Mouse (Mus musculus) liver, embryonic 14.5 days (tissue): ENCODE data around the gene Ercc6l. TPM values are rescaled to one million over a fixed set of nuclear protein-coding genes. Genes with fewer than 3 reads are reported as not detected.
A peak's percentile ranks its signal among the peaks of the same experiment; 100 is the strongest.
"Not testable (repeated sequence)": the region's sequence is repeated elsewhere in the genome, so short reads cannot be mapped to it uniquely, and the experiment has no call there.

Source experiments
- ATAC-seq: fragments of 200-750 bp; cut with Nextera tagmentation; 2 replicates; pipeline ENCODE4 v1.8.0; 2017; ENCODE audit warnings: moderate number of reproducible peaks, mild to moderate bottlenecking, moderate library complexity; ENCODE audit not compliant: insufficient read depth
- DNase-seq, 3 experiments: peaks; one replicate each; pipeline ENCODE4 v3.0.0-alpha.2; 2012 to 2013; ENCODE audit warnings: low read depth in 3 of 3, low spot score in 3 of 3
- H3K27ac ChIP-seq: fragments of 300-500 bp; sonication (generic); 2 replicates; pipeline ENCODE4 v1.5.1; 2014; ENCODE audit warnings: moderate library complexity, mild to moderate bottlenecking, control low read depth, inconsistent platforms
- H3K27me3 ChIP-seq: fragments of 300-500 bp; sonication (generic); 2 replicates; pipeline ENCODE4 v1.6.1; 2014; ENCODE audit warnings: mild to moderate bottlenecking, low read length, moderate library complexity; ENCODE audit not compliant: control insufficient read depth, insufficient read depth
- H3K36me3 ChIP-seq: fragments of 300-500 bp; sonication (generic); replicated peaks from 2 replicates; pipeline ENCODE4 v1.6.1; 2014; ENCODE audit warnings: low read depth; ENCODE audit not compliant: control insufficient read depth, insufficient read depth
- H3K4me1 ChIP-seq, 2 experiments: fragments of 200-500 bp in 1 of 2; fragments of 300-500 bp in 1 of 2; sonication (generic) in 1 of 2; replicated peaks; 2 replicates each; pipeline ENCODE4 v1.6.1; 2012 to 2014; ENCODE audit warnings: antibody characterized with exemption in 1 of 2, inconsistent platforms in 1 of 2, low read length in 1 of 2; ENCODE audit not compliant: control insufficient read depth in 2 of 2, insufficient read depth in 2 of 2
- H3K4me2 ChIP-seq: fragments of 300-500 bp; sonication (generic); 2 replicates; pipeline ENCODE4 v1.6.1; 2014; ENCODE audit warnings: low read depth, mild to moderate bottlenecking, control low read depth, moderate library complexity
- H3K4me3 ChIP-seq, 2 experiments: fragments of 200-500 bp in 1 of 2; fragments of 300-500 bp in 1 of 2; sonication (generic) in 1 of 2; 2 replicates each; pipeline ENCODE4 v1.5.1; 2012 to 2014; ENCODE audit warnings: low read depth in 2 of 2, low read length in 2 of 2, mild to moderate bottlenecking in 2 of 2, control low read depth in 1 of 2, inconsistent platforms in 1 of 2, moderate library complexity in 1 of 2; ENCODE audit not compliant: insufficient read depth in 1 of 2
- H3K9ac ChIP-seq: fragments of 300-500 bp; sonication (generic); replicated peaks from 2 replicates; pipeline ENCODE4 v1.6.1; 2014; ENCODE audit warnings: mild to moderate bottlenecking, control low read depth, moderate library complexity
- H3K9me3 ChIP-seq: fragments of 300-500 bp; sonication (generic); 2 replicates; pipeline ENCODE4 v1.6.1; 2016; ENCODE audit warnings: low read length, mixed read lengths; ENCODE audit not compliant: control insufficient read depth
- CTCF ChIP-seq: IDR thresholded peaks from 2 replicates; pipeline ENCODE4 v1.5.1; 2016; ENCODE audit warnings: antibody characterized with exemption, low read depth, control low read depth
- EP300 ChIP-seq: IDR thresholded peaks from 2 replicates; pipeline ENCODE4 v1.6.1; 2016; ENCODE audit warnings: antibody characterized with exemption, low read depth
- WGBS: fragments of 180-500 bp; shearing (Covaris S2); extraction: QIAGEN DNeasy Blood & Tissue Kit; methylation state at CpG from one replicate; pipeline ENCODE4 v1.1.7; 2014; ENCODE audit not compliant: insufficient replicate concordance; 5-methylcytosine and 5-hydroxymethylcytosine counted together
- polyA plus RNA-seq, 2 experiments: library from polyadenylated mRNA; depleted of rRNA in 1 of 2; stranded (reverse) in 1 of 2; unstranded in 1 of 2; fragments of >200 nt; fragmentation: Nextera tagmentation in 1 of 2; extraction: Ambion mirVana in 1 of 2; gene quantifications; 2 replicates each; pipeline versions ENCODE4 v1.2.1 to v1.2.3; 2012 to 2014

Ercc6l gene
- polyA plus RNA-seq, 2 experiments, result 5.3 to 11.1 TPM

GRCm38 (mm10) chrX:102119042-102119864 is 37.6 kb downstream of the Ercc6l start, which contains the start of gene Pin4:
TSS of gene Pin4 (plus strand) at chrX:102119447.
- Histone ChIP-seq H3K36me3 (no peaks in the 10 kb centered on the region), H3K9me3 (no peaks in the 10 kb centered on the region), H3K9ac (peak within 1 kb of the TSS; percentile 77), H3K27ac (no peak within 1 kb of the TSS; the same call in 1 of the 2 replicates), H3K4me3 (peak within 1 kb of the TSS; percentile 69 to 97), H3K4me2 (peak within 1 kb of the TSS; percentile 75), H3K27me3 (no peaks in the 10 kb centered on the region; the same call in 1 of the 2 replicates), H3K4me1 (peaks cover 0 to 5% of the 10 kb centered on the region in 2 experiments; a peak in 1 of 4 replicates)
- peak; percentile 91 to 95 (median 92) for DNase-seq
- WGBS, result 9% methylated on average over 30 of the region's 30 CpGs
- TF ChIP-seq EP300 (peak; percentile 59; the same call in 1 of the 2 replicates), CTCF (0 out of 2 replicates have a peak, but pooled peaks have one; percentile 12)
- ATAC-seq, result peak; percentile 98

DNA sequence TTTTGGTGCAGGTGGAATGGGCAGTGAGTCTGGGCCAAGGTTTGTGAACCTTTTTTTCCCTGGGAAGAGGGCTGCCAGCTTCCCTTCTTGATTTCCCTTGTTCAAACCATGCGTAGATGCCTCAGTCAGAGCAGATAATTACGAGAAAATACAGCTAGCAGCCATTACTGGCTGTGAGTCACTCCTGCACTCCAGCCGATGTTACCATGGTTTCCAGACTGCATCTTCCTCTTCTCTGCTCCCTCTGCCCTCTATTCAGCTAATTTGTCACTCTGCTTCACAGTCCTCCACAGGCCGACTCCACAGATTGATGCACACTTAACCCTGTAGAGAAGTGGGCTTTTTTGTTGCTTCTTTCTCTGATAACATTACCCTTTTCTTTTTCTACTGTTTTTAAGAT is 41.2 kb downstream of the Ercc6l start:
- Histone ChIP-seq H3K27ac (no peak overlapping the region), H3K4me2 (no peak overlapping the region), H3K27me3 (no peaks in the 10 kb centered on the region; the same call in 1 of the 2 replicates), H3K4me1 (peaks cover 0 to 5% of the 10 kb centered on the region in 2 experiments; a peak in 1 of 4 replicates), H3K4me3 (no peak overlapping the region), H3K9ac (no peak overlapping the region), H3K9me3 (no peaks in the 10 kb centered on the region), H3K36me3 (no peaks in the 10 kb centered on the region)
- ATAC-seq (no peak), DNase-seq (no peak)
- 27% methylated on average over 4 of the region's 4 CpGs for WGBS
- TF ChIP-seq EP300, result no peak
- TF ChIP-seq CTCF, result no peak

GRCm38 (mm10) chrX:102109349-102109748 is 47.5 kb downstream of the Ercc6l start:
- not testable (repeated sequence) for H3K9me3 ChIP-seq, DNase-seq, H3K27ac ChIP-seq, ATAC-seq, H3K36me3 ChIP-seq, H3K27me3 ChIP-seq, H3K9ac ChIP-seq, H3K4me1 ChIP-seq, H3K4me2 ChIP-seq, H3K4me3 ChIP-seq
- 52% methylated on average over 5 of the region's 5 CpGs for WGBS

DNA sequence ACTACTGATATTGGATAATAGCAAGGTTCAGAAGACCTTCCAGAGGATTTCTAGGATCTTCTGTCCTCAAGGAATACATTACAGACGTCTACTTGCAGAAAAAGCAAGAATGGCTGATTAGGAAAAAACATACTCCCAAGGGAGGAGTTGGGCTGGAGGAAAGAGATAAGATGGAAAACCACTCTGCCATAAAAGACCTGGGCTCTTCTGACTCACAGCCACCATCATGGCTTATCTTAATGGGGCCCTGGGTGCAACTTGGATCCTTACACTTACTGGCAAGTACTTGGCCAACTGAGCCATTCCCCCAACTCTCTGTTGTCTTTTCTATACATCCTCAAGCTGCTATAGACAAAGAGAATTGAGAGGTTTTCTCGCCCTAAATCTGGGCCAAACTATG is 53.1 kb downstream of the Ercc6l start:
- peak in 1 of 3 experiments; percentile 13 for DNase-seq
- peaks cover 3 to 21% of the 10 kb centered on the region in 2 experiments; a peak in 3 of 4 replicates for H3K4me1 ChIP-seq
- H3K27ac ChIP-seq, result peak overlapping the region; percentile 46
- H3K4me2 ChIP-seq, result peak overlapping the region; percentile 43
- WGBS, result 35% methylated on average over 2 of the region's 2 CpGs
- ATAC-seq, H3K9ac ChIP-seq, H3K9me3 ChIP-seq, H3K4me3 ChIP-seq, H3K36me3 ChIP-seq, H3K27me3 ChIP-seq: not testable (repeated sequence)

GRCm38 (mm10) chrX:102101886-102102285 is 55.0 kb downstream of the Ercc6l start:
- Histone ChIP-seq H3K4me3 (no peak overlapping the region), H3K27ac (no peak overlapping the region), H3K4me2 (no peak overlapping the region), H3K27me3 (no peaks in the 10 kb centered on the region), H3K9me3 (no peaks in the 10 kb centered on the region), H3K4me1 (peaks cover 3 to 21% of the 10 kb centered on the region in 2 experiments; a peak in 3 of 4 replicates), H3K36me3 (no peaks in the 10 kb centered on the region), H3K9ac (no peak overlapping the region)
- no peak for ATAC-seq
- TF ChIP-seq EP300, result no peak
- no peak for TF ChIP-seq CTCF
- WGBS, result 57% methylated on average over 7 of the region's 7 CpGs
- no peak for DNase-seq
